Mouse (Mus musculus) heart, adult 9 months (tissue): Measurements from ENCODE around the gene Gtf2ird1.
"Not testable (repeated sequence)": the region's sequence is repeated elsewhere in the genome, so short reads cannot be mapped to it uniquely, and the experiment has no call there.

Experiments used
- DNase-seq, 2 experiments: peaks; one replicate each; pipeline ENCODE4 v3.0.0; 2022; ENCODE audit warnings: low spot score in 2 of 2

Gtf2ird1 gene

GRCm38 (mm10) chr5:134475006-134475605, 18.6 kb upstream of the Gtf2ird1 start:
- DNase-seq: no peak

GRCm38 (mm10) chr5:134473902-134474301, 17.4 kb upstream of the Gtf2ird1 start:
- no peak for DNase-seq

- DNase-seq: no peak
Observed at GRCm38 (mm10) chr5:134470538-134471169, 14.1 kb upstream of the Gtf2ird1 start.

GRCm38 (mm10) chr5:134469559-134470150, 13.1 kb upstream of the Gtf2ird1 start:
- DNase-seq: no peak

GRCm38 (mm10) chr5:134468158-134468765, 11.7 kb upstream of the Gtf2ird1 start:
- no peak for DNase-seq

GRCm38 (mm10) chr5:134467030-134467549, 10.6 kb upstream of the Gtf2ird1 start:
- no peak for DNase-seq

DNA sequence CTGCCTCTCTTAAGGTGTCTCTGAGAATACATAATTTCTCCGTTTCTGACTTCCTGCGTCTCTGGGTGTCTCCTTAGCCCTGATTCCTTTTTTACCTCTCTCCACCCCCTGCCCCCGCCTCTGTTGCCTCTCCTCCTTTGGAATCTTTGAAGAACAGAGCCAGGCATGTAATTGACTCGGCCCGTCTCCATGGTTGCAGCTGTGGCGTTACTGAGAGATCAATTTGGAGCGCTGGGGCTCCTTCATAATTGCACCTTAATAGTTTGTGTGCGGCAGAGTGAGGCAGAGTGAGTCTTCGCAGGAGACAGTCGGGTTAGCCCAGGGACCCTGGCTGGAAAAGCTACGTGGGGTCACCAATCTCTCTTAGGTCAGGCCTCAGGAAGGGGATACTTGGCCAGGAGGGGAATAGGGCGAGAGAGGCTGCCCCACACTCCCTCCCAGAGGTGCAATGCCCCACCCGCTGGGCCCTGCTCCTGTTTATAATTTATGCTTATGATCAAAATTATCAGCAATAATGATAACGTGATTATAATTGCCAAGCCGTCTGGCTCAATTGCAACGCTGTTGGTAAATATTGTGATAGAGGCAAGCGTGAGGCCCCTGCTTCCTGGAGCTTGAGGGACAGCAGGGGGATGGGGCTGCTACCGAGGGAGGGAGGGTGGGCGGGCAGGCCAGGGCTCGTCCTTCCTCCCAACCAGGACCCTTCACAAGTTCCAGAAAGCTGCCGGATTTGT, 9.9 kb upstream of the Gtf2ird1 start:
- no peak for DNase-seq

GRCm38 (mm10) chr5:134465197-134465596, 8.7 kb upstream of the Gtf2ird1 start:
- no peak for DNase-seq

- no peak for DNase-seq
Observed at GRCm38 (mm10) chr5:134464225-134464624, 7.7 kb upstream of the Gtf2ird1 start.

GRCm38 (mm10) chr5:134462731-134463130, 6.2 kb upstream of the Gtf2ird1 start:
- no peak for DNase-seq

GRCm38 (mm10) chr5:134462316-134462715, 5.8 kb upstream of the Gtf2ird1 start:
- DNase-seq: no peak

- DNase-seq: no peak
Observed at GRCm38 (mm10) chr5:134460546-134460945, 4.0 kb upstream of the Gtf2ird1 start.

DNA sequence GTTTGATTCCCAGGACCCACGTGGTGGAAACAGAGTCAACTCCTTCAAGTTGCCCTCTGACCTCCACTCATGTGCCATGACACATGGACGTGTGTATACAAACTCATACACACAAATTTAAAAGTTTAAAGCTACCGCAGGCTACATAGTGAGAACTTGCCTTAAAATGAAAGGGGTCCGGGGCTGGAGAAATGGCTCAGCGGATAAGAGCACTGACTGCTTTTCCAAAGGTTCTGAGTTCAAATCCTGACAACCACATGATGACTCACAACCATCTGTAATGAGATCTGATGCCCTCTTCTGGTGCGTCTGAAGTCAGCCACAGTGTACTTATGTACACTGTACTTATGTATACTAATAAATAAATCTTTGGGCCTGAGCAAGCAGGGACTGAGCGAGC, 2.6 kb upstream of the Gtf2ird1 start:
- DNase-seq: no peak

DNA sequence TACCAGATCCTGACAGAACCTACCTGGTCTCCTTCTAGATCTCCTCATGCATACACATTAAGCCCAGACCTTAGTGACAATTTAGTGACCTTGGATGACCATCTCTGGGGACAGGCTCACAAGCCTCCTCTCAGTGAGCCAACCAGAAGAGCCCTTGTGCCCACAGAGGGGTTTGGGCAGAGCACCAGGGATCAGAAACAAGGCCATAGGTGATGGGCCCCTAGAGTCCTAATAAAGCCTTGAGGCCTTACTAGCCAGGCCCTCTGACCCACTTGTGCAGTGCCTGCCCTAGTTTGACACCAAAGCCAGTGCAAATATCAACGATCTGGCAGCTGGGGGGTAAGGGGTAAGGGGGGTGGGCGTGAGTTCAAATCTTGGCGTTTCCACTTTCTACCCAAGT, 1.9 kb upstream of the Gtf2ird1 start:
- no peak for DNase-seq

- no peak for DNase-seq
Observed at GRCm38 (mm10) chr5:134457371-134457770, 855 bp upstream of the Gtf2ird1 start.

GRCm38 (mm10) chr5:134455914-134456423, 547 bp downstream of the Gtf2ird1 start:
- peak; percentile 36 to 44 for DNase-seq

DNA sequence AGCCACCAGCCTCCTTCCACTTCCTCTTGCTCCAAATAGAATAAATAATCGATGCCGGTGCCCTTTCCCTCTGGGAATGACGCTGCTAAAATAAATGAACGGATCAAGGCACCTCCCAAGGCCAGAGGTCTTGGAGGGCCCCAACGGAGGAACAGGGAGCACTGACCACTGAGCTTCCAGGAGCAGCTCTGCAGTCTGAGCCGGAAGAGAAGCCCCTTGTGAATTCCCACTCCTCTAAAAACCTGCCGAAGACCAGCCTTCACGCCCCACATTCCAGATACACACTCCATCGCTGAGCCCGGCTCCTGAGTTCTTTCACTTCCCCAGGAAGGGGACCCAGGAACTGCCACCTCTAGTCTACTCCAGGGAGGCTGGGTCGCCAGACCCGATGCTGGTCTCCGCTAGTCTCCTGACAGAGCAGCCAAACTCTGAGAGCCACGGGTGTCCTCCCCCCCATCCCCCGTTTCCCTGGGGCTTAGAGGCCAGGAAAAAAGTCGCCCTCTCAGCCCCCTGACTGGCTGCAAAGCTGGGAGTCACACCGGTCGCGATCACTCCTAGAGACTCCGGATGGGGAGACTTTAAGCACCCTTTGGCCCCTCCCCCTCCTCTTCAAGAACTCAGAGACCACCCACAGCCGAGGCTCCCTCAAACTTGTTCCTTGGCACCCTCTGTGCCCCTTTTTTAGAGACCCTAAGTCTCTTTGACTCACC, 1.2 kb downstream of the Gtf2ird1 start:
- DNase-seq: peak in 1 of 2 experiments; percentile 39

DNA sequence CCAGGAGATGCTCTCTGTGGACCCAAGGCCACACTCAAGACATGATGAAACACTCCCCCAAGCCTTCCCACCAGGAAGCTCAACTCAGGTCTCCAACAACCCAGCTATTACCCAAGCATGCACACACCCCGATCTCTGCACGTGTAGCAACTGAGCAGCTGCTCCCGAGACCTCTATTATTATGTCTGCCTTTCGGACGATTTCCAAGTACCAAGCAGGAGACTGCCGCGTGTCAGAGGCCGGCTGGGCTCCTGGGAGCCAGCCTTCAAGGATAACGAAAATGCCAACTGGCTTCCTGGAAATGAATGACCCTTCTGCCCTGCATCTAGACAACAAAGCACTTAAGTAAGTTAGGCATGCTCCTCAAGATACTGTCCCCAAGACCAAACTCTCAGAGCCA, 2.1 kb downstream of the Gtf2ird1 start:
- DNase-seq: no peak

DNA sequence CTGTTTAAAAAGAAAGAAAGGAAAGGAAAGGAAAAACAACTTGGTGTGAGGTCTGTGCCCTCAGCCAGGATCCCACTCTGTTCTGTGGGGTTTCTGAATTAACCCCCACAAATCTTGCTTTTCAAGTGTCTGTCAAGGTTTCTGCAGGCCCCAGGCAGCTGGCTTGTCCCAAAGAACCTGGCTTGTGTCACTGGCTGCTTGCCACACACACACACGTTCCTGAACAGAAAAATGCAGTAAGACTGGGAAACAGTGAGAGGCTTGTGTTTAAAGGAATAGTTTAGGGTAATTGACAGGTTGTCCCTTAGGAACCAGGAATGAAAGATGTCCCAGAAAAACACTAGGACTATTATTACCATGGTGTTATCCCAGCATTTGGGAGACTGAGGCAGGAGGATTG, 2.9 kb downstream of the Gtf2ird1 start:
- DNase-seq: no peak

- DNase-seq: not testable (repeated sequence)
Observed at GRCm38 (mm10) chr5:134446755-134447154, 9.8 kb downstream of the Gtf2ird1 start.

DNA sequence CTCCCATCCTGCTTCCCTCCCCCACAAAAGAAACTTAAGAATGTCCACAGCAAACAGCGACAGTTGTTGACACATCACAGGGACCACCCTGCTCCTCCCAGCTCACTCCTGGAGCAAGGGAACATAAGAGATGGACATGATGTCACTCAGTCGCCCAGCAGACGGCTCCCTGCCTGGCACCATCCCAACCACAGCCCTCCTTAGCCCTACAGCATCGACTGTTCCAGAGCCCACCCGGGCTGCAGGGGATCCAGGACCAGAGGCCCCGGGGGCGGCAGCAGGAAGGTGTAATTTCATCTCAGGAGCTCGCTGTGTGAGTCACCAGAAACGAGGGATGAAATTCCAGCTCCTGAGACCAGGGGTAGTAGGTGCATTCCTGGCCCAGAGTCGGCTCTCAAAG, 10.6 kb downstream of the Gtf2ird1 start:
- DNase-seq: no peak
